Mouse (Mus musculus): ENCODE results near the gene Alox5.
"Not testable (repeated sequence)": the region's sequence is repeated elsewhere in the genome, so short reads cannot be mapped to it uniquely, and the experiment has no call there.

Alox5 gene

DNA sequence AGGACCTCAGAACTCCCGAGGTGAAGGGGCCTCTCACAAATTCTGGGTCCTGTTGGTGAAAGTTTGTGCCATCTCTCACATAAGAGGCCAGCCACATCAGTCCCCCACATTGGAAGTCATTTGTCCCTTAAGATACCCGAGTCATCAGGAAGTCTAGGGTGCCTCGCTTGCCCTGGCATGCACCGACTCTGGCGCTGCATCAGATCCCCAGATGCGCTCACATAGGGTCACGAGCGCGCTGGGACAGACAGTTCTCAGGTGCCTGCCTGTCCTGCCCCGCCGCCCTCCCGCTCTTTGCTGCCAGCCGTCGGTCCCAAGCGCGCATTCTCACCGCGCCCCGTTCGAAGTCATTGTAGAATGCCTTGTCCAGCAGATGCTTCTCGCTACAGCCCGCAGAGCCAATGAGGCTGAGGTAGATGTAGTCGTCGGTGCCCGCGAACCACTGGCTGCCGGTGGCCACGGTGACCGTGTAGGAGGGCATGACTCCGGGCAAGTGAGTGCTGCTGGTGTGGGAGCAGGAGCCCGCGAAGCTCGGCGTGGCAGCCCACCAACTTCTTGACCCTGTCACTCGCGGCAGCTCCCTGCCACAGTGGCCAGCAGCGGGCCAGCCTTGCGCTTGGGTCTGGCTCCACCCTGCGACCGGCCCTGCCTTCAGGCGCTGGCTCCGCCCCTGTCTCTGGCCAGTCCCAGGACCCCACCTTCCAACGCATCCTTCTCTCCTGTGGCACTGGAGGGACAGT is at the start of gene Alox5:
Alox5 (minus strand) TSS at position 635 of the 740 bp plus-strand sequence.
- peak; percentile 55 for DNase-seq (ENCODE audit: low spot score)

DNA sequence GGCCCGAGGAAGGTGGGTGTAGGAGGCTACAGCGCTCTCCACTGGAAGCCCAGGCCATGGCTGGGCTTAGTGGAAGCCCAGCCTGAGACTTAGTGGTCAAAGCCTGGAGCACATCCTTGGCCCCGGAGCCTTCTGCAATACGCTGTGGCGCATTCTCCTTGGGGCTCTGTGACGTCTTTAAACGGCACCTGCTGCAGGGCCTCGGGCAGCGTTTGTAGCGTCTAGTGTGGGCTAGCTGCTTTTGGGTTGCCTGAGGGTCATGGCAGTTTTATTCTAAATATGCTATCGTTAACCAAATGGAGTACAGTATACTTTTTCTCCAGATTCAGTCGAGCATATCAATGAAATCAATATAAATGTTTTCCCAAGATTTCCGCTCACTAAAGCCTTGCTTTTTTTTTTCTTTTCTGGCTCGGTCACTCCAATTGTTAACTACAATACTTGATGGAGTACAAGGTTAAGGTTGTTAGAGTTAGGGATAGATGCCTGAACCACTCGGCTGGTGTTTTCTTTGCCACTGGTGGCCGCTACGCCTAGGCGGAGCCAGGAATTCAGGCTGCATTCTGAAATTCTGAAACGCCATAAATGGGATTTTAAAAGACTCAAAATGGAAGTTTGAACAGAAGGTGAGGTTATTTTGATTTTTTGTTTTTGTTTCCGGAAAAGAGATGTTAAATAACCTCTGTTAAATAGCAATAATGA is 45.5 kb upstream of the Alox5 start, which contains the start of gene Olfr212:
Olfr212 (plus strand) TSS at position 215 of the 702 bp plus-strand sequence.
- not testable (repeated sequence) for DNase-seq (ENCODE audit: low spot score)

DNA sequence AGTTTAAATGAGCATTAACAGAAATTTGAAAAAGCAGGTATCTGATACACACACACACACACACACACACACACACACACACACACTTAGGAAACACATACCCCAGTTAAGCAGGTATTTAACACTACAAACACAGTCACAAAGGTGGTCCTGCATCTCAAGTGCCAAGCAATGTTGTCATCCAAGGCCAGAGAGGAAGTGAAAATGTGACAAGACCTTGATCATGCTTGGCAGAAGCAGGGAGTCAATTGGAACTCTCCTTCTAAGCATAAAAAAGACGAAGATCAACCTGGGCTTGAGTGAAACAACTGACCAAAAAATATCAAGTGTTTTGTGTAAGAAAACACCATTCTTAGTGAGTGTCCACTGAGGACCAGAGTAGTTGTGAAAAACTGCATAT is 35.0 kb upstream of the Alox5 start:
- DNase-seq (ENCODE audit: low spot score): no peak

DNA sequence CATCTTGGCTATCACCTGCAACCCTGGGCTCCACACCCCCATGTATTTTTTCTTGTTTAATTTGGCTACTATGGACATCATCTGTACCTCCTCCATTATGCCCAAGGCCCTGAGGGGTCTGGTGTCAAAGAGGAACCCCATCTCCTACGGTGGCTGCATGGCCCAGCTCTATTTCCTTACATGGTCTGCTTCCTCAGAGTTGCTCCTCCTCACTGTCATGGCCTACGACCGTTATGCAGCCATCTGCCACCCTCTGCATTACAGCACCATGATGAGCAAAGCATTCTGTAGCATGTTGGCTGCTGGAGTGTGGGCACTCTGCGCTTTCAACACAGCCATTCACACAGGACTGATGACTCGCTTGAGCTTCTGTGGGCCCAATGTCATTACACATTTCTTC is 32.8 kb upstream of the Alox5 start:
- no peak for DNase-seq (ENCODE audit: low spot score)

DNA sequence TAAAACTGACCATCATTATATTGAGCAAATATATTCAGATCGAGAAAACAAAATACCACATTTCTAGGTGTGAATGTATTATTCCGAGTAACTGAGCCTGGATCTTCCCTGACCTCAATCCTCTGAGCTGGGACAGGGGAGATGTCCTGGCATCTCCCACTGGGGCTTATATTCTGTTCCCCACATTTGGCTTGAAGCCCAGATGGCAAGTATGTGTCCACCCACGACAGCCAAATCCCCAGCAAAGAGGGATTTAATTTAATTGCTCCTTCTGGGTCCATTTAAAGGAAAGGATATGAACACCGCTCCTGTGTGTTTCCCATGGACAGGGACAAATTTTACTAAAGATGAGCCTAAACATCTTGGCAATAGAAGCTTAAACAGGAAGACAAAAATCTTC is 27.8 kb upstream of the Alox5 start, which contains the start of gene Olfr211:
Olfr211 (plus strand) TSS at position 301 of the 400 bp plus-strand sequence.
- no peak for DNase-seq (ENCODE audit: low spot score)

DNA sequence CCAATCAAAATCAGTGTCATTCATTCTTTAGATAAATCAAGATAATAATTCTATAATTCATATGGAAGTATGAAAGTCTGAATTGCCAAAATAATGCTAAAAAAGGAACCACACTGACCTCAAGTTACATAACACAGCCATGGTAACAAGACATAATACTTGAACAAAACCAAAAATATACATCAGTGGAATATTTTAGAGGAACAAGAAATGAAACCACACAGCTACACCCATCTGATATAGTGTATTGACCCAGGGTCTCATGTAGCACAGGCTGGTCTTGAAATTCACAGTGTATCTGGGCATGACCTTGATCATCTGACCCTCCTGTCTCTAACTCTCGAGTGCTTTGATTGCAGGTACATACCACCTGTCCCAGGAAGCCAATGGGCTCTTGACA is 25.9 kb upstream of the Alox5 start:
- no peak for DNase-seq (ENCODE audit: low spot score)

DNA sequence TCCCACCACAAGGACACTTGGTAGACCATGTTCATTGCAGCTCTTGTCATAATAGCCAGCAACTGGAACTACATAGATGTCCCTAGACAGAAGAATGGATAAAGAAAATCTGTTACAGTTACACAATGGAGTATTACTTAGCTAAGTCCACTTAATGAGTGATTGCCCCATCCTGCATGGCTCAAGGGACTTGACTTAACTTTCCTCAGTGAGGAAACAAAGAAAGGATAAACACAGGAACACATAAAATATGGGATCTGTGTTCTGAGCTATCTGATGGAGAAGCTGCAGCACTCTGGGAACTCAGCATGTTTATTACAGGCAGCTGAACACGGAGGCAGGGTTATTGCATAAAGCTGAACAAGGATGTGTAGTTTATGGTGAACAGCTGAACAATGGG is 24.1 kb upstream of the Alox5 start:
- no peak for DNase-seq (ENCODE audit: low spot score)

DNA sequence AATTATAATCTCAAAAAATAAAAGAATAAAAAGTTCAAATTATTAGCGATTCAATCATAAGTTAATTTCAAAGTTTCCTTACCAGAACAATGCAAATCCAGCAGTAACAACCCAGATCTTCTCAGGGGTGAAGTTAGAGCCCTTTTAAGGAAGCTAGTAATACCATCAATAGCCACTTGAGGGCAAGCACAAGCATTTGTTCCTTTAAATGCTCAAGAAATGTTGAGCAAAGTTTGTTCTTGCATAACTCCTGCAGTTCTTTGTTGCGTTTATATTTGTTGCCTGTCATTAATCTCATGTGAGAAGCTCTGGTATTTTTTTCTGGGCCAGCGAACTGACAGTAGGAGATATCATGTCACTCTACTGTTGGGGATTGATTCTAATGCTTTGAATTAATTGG is 7.1 kb upstream of the Alox5 start:
- peak; percentile 54 for DNase-seq (ENCODE audit: low spot score)

DNA sequence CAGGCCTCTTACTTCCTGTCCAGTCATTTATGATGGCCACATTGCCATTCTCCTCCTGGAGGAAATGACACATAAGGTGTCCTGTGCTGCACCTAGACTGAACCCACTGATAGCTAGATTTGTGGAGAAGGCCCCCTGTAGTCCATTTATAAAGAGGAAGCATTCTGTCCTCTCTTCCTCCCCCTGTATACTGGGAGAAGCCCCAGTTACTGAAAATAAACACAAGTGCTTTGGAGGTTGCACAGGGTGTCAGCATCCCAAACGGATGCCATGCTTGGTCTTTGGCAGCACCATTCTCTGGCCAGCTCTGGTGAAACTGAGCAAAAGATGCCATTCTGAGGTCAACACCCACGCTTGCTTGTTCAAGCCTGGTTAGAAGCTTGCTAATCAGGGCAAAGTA is 1.7 kb downstream of the Alox5 start:
- DNase-seq (ENCODE audit: low spot score): no peak

DNA sequence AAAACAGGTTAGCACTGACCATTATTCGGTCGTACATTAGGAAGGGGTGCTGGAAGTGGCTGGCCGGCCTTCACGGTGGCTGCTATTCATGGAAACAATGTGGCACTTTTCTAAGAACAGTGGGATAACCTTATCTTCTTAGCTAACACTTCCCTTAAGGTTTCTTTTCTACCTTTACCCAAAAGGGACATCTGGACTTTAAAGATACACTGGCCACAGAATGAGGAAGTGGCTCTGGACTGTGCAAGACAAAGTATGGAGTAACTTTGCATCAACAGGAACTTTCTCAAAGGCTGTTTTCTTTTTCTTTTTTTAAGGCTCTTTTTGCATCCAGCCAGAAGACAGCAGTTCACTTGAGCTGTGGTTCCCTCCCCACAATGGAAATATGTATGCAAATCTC is 2.2 kb downstream of the Alox5 start:
- DNase-seq (ENCODE audit: low spot score): no peak

DNA sequence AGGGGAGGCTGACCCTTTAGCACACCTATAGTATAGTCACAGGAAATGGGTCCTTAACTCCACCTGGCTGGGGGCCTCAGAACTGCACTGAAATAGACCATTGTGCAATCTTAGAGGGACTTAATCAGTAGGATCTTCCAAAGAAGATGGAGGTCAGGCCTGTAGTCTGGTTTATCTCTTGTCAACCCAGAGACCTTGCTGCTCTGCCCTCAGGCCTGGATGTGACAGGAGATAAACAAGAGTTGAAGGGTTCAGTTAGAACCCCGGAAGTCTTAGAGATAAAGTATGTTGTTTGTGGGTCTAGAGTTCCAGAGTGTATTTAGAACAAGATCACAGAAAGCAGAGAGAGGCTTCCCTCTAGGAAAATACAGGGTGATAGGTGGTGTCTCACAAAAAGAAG is 4.5 kb downstream of the Alox5 start:
- DNase-seq (ENCODE audit: low spot score): no peak

DNA sequence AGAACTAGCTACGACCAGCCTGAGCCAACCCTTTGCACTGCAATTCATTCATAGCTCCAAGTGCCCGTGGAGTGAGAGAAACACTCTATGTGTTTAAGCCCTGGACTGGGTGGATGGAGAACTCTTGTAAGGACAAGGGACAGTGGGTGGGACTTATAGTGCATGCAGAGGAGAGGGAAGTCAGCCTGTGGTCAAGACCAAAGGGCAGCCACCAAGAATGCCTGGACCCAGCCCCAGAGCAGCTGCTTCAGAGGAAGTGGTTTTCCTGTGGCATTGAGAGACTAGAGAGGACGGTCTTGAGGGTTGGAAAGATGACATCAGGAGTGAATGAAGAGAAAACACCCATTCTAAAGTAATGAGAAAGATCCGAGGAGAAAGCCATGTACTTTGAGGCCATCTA is 5.2 kb downstream of the Alox5 start:
- no peak for DNase-seq (ENCODE audit: low spot score)

DNA sequence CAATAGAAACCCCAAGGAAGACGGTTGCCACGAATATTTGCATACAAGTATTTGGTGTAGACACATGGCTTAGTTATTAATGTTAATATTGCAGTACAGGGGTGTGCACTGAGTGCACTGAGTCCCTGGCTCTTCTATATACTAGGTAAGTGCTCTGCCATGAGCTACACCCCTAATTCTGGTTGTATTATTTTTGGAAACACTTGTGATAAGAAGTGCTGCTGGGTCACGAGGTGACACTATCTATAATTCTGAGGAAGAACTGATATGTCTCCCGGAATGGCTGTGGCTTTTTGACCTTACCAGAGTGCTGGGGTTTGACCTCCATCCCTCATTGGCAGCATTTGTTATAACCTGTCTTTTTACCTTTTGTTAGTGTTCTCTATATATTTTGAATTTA is 20.1 kb downstream of the Alox5 start:
- no peak for DNase-seq (ENCODE audit: low spot score)

DNA sequence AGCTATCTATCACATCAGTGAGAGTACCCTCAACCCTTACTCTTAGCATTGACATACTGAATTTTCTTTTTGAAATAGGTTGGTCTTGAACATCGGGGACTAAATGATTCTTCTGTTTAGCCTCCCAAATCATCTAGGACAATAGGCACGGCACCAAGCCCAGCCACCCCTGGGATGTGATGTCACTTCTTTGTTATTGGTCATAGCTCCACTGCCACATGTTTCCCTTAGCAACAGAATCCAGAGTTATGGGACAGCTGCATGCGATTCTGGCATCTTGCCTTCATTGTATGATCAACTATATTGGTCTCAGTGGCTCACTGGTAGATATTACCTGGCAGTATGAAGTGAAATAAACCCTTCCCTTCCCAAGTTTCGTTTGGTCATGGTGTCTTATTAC is 20.5 kb downstream of the Alox5 start:
- DNase-seq (ENCODE audit: low spot score): no peak

DNA sequence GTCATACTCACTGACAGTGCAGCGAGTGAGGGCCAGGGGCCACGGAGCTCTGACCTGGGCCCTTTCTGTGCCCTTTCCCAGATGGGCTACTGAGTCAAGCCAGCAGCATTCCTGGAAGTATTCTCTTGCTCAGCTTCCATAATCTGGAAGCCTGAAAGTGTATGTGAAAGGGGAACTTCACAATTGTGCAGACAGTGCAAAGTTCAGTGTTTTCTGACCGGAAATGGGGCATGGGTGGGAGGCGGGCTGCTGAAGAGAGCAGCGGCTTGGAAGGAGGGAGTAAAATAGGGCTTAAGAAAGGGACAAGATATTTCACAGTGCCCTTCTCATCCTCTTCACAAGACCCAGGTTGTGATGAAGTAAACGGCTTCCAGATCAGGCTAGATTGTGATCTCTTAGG is 21.4 kb downstream of the Alox5 start:
- DNase-seq (ENCODE audit: low spot score): no peak

DNA sequence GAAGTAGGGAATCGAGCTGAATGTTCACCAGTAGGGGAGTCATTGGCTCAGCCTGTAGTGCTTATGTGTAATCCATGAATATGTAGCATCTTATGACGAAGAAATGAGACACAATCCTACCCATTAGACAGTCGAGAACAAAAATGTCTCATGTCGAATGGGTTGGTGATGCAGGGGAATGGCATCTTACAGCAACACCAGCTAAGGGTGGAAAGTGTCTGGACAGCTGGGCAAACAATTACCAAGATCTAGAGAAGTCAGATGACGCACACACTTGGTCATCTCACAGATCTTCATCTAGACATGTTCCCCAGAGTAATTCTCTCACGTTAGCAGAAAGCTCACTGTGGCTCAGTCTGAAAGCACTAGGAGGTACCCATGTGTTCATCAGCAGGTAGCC is 22.1 kb downstream of the Alox5 start:
- DNase-seq (ENCODE audit: low spot score): no peak

DNA sequence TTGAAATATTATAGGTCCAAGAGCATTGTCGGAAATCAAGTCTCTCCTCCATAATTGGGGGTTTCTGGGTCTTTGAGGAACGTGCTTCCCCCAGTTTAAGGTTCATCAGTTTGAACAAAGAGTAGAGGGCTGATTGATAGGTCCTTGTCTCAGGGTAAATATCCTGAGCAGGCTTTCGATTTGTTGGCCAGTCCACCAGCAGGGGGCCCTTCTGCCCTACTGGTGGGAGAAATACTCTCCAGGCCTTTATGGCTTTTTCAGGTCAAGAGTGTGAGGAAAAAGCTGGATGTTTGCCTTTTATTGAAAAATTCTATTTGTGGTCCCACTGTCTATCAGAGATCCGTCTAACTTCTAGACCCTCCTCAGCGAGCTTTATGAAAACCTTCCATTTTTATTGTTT is 32.7 kb downstream of the Alox5 start:
- DNase-seq (ENCODE audit: low spot score): peak; percentile 26

DNA sequence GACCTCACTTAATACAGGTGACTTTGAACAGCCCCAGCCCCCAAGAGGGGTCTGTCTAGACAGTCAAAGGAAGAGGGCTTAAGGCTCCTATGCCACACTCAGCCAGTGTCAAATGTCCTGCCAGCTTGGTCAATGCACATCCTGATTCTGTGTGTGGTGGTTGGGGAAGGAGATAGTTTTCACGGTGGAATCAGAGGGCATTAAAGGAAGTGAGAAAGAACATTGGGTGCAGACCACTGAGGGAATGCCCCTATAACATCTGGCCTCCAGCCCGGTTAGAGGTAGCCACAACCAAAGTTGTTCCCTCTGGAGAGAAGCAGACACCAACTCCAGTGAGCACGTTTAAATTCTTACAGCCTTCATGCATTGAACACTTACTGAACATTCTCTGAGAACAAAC is 33.4 kb downstream of the Alox5 start:
- DNase-seq (ENCODE audit: low spot score): no peak

DNA sequence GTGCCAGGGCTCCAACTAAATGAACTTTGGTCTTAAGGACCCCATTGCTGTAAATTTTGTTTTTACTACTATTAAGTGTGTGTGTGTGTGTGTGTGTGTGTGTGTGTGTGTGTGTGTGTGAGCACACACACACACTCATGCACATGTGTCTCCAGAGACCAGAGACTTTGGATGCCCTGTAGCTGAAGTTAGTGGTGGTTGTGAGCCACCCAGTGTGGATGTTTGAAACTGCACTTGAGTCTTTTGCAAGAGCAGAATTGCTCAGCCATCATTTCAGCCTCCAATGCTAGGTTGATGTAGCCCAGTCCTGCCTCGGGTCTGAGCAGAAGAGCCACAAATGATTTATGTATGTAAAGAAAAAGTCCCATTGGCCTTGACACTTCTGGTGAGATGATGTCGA is 37.3 kb downstream of the Alox5 start:
- DNase-seq (ENCODE audit: low spot score): no peak

DNA sequence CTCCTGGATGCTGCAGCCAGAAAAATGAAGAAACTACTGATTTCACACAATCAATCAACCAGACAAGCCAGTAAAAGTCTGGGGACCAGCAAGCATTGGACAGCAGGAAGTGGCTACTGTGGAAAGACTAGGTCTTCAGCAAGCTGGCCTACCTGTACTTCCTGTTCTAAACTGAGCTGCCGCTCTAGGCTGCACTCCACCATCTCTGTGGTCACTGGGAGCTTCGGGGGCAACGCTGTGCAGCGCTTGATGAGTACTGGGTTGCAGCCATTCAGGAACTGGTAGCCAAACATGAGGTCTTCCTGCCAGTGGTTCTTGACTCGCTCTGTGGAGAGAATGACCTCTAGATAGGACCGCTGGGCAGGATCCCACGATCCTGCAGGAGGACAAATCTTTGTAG is 38.0 kb downstream of the Alox5 start:
- no peak for DNase-seq (ENCODE audit: low spot score)

DNA sequence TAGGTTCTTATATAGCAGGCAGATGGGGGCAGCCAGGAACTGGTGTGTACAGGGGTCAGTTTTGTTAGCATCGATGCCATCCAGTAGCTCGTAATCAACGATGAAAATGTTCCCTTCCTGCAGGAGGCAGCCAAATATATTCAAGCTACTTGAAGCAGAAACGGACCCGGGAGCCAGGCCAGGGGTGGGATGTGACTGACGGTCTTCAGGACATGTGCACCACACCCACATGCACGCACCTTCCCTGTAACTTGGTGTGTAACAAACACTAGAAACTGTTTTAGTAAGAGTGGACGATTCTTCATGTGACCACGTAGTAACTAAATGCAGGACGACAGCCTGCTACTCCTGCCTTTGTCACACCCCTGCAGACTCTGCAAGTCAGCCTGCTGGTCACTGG is 40.7 kb downstream of the Alox5 start:
- DNase-seq (ENCODE audit: low spot score): no peak

DNA sequence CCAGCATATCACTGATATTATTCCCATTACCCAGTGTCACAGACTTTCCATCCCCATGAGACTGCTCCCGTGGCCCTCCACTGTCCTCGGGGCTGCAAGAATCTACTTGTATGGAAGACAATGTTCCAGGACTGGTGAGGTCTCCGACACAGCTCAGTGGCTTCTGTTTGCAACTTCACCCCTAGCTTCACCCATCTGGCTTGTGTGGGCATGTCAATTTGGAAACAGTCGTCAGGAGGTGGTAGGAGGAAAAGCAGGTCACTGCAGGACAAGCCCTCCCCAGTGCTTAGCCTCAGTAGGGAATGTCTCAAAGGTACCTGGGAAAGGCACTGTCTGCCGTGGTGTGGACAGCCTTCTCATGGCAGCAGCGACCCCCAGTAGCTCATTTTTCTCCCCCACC is 41.3 kb downstream of the Alox5 start:
- no peak for DNase-seq (ENCODE audit: low spot score)

DNA sequence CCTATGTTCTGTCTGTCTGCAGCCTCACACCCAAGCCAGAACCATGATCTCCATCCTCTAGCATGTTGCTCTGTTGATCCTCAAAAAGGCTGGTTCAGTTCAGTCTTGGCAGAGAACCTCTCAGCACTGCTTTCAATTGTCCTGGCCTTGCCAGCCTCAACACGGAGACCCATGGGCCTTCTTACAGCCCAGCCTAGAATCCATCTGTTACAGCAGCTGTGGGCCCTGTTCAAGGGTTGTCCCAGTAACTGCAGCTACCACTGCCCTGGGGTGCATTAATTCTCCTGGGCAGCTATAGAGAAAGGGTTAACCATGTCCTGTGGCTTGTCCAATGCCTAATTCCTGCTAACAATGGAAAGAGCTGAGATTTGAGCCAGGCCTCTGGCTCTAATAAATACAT is 42.5 kb downstream of the Alox5 start:
- no peak for DNase-seq (ENCODE audit: low spot score)
